Mouse (Mus musculus) cerebellum, adult 2 months (tissue): ENCODE measurements around the gene Ube2d2b.

Source experiments
- CTCF ChIP-seq: fragments of 200-500 bp; IDR thresholded peaks from 2 replicates; pipeline ENCODE4 v1.5.1; 2011; ENCODE audit warnings: low read depth, mild to moderate bottlenecking, control low read depth, low read length, moderate library complexity, borderline replicate concordance; ENCODE audit not compliant: insufficient read depth
- POLR2A ChIP-seq: fragments of 200-500 bp; IDR thresholded peaks from 2 replicates; pipeline ENCODE4 v1.6.1; 2011; ENCODE audit warnings: low read length, control low read depth, borderline replicate concordance; ENCODE audit not compliant: insufficient read depth

- TF ChIP-seq POLR2A = no peak
- no peak for TF ChIP-seq CTCF
Observed at GRCm38 (mm10) chr5:107873330-107873729, 43.4 kb downstream of the Ube2d2b start.
